Mouse (Mus musculus) MEL-GATA-1-ER (cell line): Measurements from ENCODE around the gene Tnk1.

Experiments
- DNase-seq: peaks from one replicate; pipeline ENCODE4 v3.0.0-alpha.2; 2012; ENCODE audit warnings: low read depth; ENCODE audit errors: extremely low read depth

Gene Tnk1

GRCm38 (mm10) chr11:69803786-69804651, 54.5 kb downstream of the Tnk1 start:
- DNase-seq, result peak; percentile 36

- DNase-seq, result no peak
Observed at GRCm38 (mm10) chr11:69803328-69803727, 55.2 kb downstream of the Tnk1 start.

GRCm38 (mm10) chr11:69802648-69803105, 55.9 kb downstream of the Tnk1 start:
- DNase-seq, result peak; percentile 62

- DNase-seq, result no peak
Observed at GRCm38 (mm10) chr11:69801379-69801977, 57.1 kb downstream of the Tnk1 start, which contains the start of gene Fgf11. Fgf11 (minus strand) TSS chr11:69801857.
